Mouse (Mus musculus) spleen, postnatal 36 days (tissue): ENCODE results near the gene Trim66.
A peak's percentile ranks its signal among the peaks of the same experiment; 100 is the strongest.

ENCODE experiments used
- DNase-seq, 2 experiments: peaks; one replicate each; pipeline ENCODE4 v3.0.0; 2022; ENCODE audit warnings: low spot score in 2 of 2, mixed read lengths in 1 of 2

The Trim66 gene

DNA sequence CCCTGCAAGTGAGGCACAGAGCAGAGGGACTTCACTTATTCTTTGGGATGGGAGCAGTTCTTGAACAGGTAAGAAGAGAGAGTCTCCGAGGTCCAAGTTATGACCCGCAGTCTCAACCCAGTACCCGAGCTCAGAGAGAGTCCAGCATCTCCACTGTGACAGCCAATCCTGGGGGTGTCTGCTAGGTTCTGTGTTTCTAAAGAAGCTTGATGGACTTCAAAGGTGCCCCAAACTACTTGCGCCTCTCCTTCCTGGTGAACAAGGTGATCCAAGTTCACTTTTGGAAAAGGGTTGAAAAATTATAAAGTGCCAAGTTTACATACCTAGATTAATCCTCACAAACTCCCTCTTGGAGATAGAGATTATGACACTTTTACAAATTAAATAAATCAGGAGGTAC is at the start of gene Trim66:
Gene Trim66 (minus strand): TSS at position 101 of the 400 bp plus-strand sequence.
- no peak for DNase-seq

DNA sequence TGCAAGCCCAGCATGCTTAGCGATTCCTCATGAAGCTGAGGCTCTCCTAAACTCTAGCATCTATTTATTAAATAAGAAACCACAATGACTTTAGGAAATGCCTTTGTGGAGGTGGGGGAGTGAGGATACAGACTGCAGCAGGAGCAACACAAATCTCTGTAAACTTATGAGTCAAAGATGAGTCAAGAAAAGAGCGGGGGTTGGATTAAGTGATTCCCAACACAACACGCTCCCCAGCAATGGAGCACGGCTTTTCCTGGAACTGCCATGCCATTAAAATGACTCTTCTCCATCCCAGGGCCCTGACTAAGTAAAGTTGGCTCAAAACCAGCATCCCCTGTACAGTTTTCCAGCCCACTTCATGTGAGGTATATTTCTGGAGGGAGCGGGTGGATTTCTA is 38.8 kb upstream of the Trim66 start:
- no peak for DNase-seq

DNA sequence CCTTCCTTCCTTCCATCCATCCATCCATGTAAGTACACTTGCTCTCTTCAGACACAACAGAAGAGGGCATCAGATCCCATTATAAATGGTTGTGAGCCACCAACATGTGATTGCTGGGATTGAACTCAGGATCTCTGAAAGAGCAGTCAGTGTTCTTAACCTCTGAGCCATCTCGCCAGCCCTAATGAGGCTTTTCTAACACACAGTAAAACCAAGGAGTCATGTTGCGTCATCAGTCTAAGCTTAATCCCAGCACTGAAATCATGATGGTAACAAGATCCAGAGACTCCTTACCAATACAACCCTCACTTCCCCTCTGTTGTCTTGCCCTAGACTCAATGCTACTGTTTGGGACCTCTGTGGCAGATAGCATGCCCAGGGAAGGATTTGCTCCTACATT is 38.3 kb upstream of the Trim66 start:
- DNase-seq = no peak

DNA sequence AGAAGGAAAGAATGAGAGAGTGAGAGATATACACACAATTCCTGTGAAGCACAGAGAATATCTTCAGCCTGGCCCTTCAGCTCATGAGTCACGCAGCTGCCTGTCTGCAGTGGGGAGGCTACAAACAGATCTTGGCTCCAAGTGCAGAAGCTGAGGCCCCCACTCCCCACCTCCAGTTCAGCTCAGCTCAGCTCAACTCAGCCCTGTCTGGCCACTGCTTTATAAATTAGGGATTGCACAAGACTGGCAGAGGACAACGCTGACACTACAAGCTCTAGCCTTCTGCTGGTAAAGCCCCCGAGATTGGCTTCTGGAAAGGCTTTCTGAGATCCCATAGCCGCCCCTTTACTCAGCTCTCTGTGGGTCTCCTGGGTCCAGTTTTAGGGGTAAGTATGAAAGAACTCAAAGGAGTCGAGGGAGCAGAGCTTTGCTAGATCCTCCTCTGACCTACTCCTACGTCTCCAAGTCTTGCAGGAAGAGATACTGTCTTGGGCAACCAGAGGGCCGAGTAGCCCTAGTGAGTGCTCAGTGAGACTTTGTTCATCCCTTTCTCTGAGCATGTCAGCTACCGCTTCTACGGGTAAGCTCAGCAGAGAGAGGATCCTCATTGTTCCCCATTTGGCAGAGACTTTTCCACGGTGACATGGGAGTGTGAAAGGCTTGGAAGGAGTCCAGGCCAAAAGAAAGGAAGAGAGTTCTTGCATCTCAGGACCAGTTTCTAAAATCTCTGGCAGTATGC is 37.5 kb upstream of the Trim66 start:
- no peak for DNase-seq

DNA sequence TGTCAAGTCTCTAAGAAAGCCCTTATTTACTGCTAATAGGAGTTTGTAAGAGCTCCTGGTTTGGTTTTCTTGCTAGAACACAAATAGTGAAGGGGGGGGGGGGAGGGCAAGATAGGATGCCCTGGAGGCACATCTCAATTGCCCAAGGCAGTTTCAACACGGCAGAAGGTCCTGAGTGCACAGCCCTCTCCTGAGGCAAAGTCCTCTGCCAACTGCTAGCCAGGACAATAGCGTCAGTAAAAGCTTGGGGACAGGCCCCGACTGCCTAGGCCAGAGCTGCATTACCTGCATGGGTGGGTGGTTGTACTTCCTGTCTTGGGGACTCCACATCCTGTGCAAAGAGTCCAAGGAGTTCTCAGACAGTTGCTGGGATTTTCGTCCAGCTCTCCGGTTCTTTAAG is 36.9 kb upstream of the Trim66 start:
- DNase-seq = no peak

DNA sequence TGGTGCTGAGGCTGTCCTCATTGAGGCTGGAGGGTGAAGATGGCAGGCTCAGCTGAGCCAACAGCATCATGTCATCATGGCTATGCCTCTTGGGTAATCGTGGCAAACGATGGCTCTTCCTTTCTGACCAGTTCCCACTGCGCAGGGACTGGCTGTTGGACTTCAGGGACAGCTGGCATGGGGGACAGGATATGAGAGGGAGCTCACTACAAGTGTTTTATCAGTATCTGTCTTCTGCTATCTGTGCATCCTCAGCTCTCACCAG is 34.4 kb upstream of the Trim66 start:
- no peak for DNase-seq

DNA sequence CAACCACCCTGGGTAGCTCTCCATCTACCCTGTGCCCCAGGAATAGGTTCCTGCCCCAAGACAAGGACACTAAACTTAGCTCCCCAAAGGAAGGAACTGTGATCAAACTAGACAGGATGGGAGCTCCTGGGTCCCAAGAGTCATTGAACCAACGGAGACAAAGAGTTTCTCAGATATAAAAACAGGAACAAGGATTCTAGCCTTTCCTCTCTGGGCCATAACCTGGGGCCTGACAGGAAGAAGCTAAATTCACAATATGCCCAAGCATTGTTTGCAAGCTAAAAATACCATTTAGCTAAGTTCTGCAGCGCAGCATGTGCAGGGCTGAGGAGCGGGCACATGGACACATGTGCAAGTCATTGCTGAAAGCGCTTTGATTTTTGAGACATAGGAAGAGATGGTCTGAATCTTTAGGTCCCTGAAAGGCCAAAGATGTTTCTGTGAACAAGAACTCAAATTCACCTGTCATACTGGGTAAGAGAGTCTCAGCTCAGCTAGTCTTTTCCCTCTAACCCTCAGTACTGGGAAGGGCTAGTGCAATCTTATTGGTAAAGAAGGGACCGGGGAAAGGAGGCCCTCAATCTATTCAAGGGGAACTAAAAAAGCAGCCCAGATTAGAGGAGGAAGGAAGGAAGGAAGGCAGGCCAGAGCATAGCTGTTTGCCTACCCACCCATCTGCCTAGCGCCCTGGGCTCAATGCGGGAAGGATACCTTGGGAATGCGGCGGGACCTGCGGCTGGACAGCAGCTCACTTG is 33.9 kb upstream of the Trim66 start:
- DNase-seq = no peak

DNA sequence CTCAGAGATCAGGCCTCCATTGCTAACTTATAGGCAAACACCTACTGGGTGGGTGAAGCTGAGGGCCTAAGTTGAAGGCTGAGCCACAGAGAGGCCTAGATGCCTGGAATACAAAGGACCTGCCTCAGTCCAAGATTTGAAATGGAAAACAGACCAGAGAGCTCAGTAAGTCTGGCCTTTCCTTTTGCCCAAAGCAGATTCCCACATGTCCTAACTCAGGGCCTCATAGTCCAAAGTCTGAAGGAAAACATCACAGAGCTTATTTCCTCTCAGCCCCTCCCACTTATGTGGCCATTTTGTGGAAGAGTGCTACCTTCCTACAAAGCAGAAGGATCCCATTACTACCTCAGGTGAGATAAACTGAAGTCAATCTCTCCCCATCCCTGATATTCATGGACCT is 33.0 kb upstream of the Trim66 start:
- DNase-seq = no peak

DNA sequence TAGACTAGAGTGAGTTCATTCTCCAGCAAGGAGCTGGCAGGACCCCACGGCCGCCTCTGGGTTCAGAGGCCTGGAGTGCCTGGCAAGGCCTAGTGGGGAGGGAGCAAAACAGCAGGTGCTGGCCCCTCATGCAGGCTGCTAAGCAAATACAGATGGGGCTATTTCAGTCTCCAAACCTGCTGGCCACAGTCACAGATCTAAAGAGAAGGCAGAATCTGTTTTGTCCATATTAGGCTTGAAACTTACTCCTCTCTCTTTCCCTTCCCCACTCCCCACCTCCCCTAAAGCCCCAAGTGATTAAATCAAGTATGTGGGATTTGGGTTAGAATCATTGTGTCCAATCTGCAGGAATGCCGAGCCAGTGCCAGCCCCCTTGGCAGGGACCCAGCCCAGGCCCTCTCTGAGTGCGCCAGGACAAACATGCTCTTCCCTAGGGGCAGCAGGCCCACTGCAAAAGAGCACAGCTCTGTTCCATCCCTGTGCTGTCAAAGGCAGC is 28.6 kb upstream of the Trim66 start:
- DNase-seq = no peak

DNA sequence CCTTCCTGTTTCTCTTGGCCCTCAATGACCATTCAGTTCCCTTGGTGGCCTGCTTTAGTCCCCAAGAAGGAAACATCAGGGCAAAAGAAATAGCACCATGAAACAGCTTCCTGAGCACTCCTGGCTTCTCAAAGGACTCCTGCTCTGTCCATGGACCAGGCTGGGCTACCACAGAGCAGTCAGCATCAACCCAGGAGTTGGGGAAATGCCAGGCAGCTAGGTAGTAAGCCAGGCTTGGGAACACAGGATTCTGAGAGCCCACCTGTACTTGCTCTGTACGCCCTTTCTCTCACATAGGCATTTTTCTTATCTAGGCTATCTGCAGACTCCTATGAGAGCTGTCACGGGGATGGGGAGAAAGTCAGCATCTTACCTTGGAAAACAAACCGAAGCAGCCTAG is 27.0 kb upstream of the Trim66 start:
- no peak for DNase-seq

DNA sequence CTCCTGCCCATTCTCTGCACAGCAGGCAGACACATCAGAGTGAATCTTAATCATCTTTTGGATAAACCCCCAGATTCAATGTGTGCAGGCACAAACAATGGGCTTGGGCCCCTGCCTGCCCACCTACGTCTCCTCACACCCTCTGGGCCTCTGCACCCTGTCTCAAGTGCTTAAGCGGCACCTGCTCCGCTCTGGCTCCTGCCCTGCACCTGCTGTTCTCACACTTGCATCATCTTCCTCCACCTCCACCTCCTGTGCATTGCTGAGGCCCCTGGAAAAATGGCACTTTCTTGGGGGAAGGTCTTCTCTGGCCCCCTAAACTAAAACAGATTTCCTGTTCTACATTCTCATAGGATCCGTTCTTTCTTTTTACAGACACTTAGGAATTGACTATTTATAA is 26.0 kb upstream of the Trim66 start:
- no peak for DNase-seq

DNA sequence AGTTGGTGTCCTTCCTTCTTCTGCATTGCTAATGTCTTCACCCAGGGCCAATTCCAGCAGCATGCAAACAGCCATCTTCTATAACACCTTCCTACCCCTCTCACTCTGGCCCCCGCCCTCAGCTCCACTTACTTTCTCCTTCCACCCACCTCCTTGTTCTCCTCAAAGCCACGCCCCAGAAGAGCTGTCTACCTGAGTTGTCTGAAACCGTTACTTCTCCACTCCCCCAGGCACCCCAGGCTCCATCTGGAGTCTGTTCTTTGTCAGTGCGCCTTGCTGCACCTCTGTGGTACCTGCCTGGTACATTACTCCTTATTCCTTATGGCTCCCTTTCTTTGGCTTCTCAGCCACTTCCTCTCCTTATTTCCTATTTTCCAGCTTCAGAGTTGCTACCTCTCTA is 25.2 kb upstream of the Trim66 start:
- DNase-seq = no peak

DNA sequence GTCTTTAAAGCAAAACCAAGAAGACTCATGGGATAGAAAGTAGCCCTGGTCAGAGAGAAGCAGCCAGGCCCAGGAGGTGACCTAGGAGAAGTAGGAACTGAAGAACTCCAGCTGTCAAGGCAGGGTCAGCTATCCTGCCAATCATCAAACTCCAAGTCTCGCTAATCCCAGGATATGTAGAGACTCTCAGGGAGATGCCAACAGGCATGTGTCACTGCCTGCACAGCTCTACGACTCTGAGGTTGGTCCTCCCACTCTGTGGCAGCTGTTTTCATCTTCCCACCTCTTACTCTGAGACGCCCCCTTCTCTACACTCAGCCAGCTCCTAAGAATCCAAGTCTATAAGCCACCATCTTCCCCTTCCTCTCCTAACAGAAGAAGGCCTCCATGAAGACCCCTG is 24.8 kb upstream of the Trim66 start:
- DNase-seq = no peak

DNA sequence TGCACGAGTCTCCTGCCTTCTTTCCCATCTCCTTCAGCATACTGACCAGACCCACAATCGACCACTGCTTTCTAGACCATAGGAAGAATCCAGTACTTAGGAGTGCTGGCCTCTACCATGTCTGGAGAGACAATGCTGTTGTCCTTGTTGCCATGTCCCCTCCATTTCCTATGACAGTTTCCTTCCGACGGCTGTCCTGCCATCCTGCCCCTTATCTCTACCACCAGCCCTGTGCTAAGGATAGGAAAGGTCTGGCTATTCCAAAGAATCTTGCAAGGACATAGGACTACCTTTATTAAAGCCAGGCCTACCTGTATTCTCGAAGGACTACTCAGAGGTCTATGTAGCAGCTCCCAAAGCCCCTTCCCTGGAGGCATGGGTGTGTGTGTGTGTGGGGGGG is 23.6 kb upstream of the Trim66 start:
- no peak for DNase-seq

DNA sequence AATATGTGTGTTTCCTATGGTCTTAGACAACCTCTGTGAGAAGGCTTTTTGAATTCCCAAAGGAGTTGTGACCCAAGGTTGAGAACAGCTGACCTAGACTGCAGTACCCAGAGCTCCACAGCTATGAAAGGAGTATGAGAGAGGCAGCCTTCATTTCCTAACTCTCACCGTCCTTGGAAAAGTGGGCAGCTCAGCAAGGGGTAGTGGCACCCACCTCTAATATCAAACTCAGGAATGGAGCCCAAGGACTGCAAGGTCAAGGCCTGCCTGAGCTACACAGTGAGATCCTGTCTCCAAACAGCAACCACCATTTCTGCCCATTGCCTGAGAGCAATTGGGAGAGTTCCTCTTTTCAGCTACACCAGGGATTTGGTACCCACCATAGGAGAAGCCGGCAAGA is 21.8 kb upstream of the Trim66 start:
- no peak for DNase-seq

DNA sequence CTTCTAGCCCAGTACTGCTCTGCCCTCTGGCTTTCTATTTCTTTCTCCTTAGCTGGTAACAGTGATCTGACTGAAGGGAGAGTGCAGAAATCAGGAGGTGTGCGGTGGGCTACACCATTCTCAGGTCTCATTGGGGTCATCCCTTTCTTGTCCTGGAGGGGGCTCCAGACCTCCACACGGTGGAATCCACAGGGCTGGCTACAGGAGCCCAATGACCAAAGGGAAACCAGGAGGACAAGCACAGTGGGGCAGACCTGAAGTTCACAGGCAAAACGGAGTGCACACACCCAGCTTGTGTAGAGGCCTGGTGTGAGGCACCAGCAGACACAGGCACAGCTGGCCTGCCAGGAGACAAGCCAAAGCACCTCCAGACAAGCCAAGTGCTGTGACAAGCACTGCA is 20.4 kb upstream of the Trim66 start:
- peak in 1 of 2 experiments; percentile 29 for DNase-seq

DNA sequence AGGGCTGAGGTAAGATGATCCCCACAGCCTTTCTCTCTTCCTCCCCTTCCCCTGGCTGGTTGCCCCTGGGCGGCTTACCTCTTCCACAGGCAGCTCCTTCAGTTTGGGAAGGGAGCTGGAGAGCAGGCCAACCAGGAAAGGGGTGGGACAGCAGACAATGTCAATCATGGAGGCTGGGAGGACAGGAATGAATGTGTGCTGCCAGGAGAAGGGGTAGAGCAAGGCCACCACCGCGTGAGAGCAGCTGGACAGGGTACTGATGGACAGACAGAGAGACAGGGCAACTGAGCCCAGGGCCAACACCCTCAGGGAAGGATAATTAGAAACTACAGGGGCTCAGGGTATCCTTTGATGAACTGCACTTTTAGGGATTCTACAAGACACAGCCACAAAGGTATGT is 19.6 kb upstream of the Trim66 start:
- no peak for DNase-seq

DNA sequence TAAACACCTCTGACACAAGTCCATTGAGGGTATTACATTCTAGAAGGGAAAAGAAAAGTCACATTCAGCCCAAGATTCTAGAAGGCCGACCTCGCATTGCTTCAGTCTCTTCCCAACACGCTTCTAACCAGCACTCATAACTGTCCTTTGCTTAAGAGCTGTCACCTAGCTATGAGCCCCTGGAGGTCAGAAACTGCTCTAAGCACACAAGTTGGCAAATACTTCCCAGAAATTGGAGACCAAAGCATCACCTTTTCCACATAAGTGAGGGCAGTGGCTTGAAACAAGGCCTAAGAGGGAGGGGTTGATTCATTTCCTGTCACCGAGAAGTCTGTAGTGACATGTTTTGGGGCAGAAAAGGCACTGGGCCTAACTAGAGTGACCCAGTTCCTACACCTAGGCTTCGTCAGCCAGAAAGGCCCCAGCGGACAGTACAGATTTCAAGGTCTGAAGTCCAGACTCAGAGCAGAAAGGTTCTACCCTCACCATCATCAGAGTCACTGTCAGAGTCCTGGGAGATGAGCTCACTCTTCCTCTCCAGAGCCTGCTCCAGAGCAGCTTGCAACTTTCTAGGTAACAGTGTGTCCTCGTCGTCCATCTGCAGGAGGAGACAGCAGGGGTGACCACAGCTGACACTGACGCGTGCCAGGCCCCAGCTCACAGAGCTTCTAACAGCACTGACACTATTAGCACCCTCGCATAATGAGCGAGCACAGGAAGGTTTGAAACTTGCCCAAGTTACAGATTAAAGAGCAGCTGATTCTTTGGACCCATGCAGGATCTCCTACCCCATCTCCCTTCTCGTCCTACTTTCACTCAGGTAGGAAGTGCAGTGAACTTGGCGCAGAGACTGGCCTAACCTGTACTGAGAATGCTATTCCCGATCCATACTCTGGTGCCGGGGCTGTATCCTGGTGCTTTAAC is 18.1 kb upstream of the Trim66 start:
- DNase-seq = no peak

DNA sequence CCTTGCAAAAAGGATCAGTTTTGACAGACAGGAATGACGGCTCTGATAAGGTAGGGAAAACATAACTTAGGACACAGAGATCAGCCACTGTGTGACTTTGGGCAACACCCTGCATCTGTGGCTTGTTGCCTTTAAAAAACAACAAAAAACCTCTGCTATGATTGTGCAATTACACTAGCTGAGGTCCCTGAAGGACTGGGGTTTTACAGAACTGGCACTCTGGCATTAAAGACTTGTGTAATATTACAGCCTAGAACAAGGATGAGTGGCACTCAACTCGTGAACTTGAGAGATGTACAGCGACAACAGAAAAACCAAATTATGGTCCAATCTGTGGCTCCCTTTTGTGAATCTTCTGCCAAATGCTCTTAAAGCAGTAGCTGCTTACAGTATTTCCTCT is 16.8 kb upstream of the Trim66 start:
- no peak for DNase-seq

DNA sequence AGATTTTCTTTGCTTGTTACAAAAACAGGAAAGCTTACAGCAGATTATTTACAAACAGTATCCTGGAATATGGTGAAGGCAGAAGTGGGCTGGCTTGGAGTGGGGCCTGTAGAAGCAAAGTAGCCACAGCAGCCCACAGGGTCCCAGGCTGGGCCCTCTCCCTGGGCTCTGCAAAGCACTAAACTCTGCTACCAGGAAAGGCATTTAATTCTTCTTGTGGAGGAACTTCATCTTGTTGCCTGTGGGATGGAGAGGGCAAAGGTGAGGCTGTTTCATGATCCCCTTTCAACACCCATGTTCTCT is 16.5 kb upstream of the Trim66 start:
- DNase-seq = no peak

DNA sequence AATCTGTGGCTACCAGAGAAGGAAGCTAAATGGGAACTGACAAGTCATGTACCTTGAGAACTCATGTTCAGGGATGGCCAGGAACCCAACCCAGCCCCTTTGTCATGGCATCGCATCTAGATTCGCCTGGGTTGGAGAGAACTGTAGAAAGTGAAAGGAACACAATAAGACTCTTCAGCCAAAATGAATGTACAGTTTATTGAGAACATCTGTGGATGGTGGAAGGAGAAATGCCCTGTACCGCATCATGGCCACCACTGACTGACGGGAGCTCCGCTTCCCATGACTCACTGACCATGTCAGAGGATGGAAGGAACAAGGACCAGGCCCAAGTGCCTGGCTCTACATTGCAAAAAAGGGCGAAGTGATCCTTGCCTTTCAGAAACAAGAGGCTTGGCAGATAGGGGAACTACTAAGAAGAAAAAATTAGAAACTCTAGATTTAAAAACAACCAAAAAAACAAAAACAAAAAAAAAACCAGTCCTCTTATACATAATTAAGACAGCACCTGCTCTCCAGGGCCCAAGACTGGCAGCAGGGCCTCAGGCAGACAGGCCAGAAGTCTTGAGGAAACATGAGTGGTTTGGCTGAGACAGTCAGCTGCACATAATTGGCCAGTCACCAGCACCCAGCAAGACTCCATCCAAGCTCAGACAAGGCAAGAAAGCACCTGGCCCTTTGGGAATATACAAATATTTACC is 16.0 kb upstream of the Trim66 start:
- DNase-seq = no peak

DNA sequence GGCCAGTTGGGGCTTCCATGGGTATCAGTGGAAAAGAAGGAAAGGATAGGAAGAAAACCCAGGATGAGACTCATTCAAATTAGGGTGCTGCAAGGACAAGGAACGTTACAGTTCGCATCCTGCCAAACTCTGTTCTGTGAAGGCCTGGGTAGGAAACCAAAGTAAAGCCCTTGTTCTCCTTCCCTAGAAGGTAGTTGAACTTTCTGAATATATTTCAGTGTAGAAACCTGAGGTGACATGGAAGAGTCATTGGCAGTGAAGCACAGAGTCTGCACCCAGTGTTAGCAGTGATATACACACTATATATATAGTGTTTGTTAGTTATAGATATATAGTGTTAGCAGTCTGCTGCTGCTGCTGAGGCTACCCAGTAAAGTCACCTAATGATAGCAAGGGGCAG is 15.4 kb upstream of the Trim66 start:
- DNase-seq = no peak
